Mouse (Mus musculus) spleen, adult 2 months (tissue): ENCODE data around the gene Akap13.

Experiments used
- CTCF ChIP-seq: fragments of 200-500 bp; IDR thresholded peaks from 2 replicates; pipeline ENCODE4 v1.5.1; 2011; ENCODE audit warnings: mild to moderate bottlenecking, inconsistent platforms; ENCODE audit not compliant: insufficient read depth, insufficient read length, insufficient replicate concordance; ENCODE audit errors: extremely low read depth
- POLR2A ChIP-seq: fragments of 200-500 bp; IDR thresholded peaks from 2 replicates; pipeline ENCODE4 v1.6.1; 2011; ENCODE audit warnings: low read depth, low read length, inconsistent platforms

GRCm38 (mm10) chr7:75463579-75464162, 8.3 kb downstream of the Akap13 start:
- no peak for TF ChIP-seq POLR2A
- TF ChIP-seq CTCF, result no peak
